ENCODE assay signal across 8 mouse cellular contexts in genomic region chr8:120509136-120510034, GRCm38 (mm10).
DNase-seq lines count a peak whose midpoint lies in the region; ATAC-seq lines count a peak whose summit lies in the region.

No protein-coding gene starts in this region.

- H3K9ac ChIP-seq in heart, embryonic 12.5 days = peak overlapping the region; percentile 49
- H3K9ac ChIP-seq in forebrain, embryonic 15.5 days (replicated peaks) = peak overlapping the region; percentile 12; the same call in 1 of the 2 replicates
- no peak overlapping the region for H3K9ac ChIP-seq in limb, embryonic 15.5 days
- H3K9ac ChIP-seq in midbrain, embryonic 14.5 days (replicated peaks; ENCODE audit: low read length) = peak overlapping the region; percentile 23; the same call in 1 of the 2 replicates

- intact Hi-C loops in heart, postnatal 14 days (cut with DNase I) = loop anchor here (2.0 kb wide), 1 partner anchor 23 kb away; no protein-coding TSS in a partner anchor

- ATAC-seq in heart, embryonic 12.5 days (ENCODE audit: insufficient number of reproducible peaks, low FRiP score) = peak; percentile 66
- ATAC-seq in forebrain, embryonic 15.5 days (replicated peaks) = peak; percentile 47
- ATAC-seq in limb, embryonic 15.5 days (ENCODE audit: insufficient number of reproducible peaks, low FRiP score, low TSS enrichment, low read depth) = no peak
- ATAC-seq in midbrain, embryonic 14.5 days (ENCODE audit: low FRiP score, low TSS enrichment) = peak; percentile 72; the same call in 1 of the 2 replicates

- 6% methylated on average over 21 of the region's 21 CpGs for WGBS in heart, embryonic 12.5 days
- 3% methylated on average over 21 of the region's 21 CpGs for WGBS in forebrain, embryonic 15.5 days
- WGBS in limb, embryonic 15.5 days = 7% methylated on average over 21 of the region's 21 CpGs
- WGBS in midbrain, embryonic 14.5 days = 3% methylated on average over 21 of the region's 21 CpGs

- no peaks in the 10 kb centered on the region for H3K9me3 ChIP-seq in heart, embryonic 12.5 days (replicated peaks)
- H3K9me3 ChIP-seq in forebrain, embryonic 15.5 days = no peaks in the 10 kb centered on the region
- no peaks in the 10 kb centered on the region for H3K9me3 ChIP-seq in limb, embryonic 15.5 days
- H3K9me3 ChIP-seq in midbrain, embryonic 14.5 days (ENCODE audit: control insufficient read depth, low read length) = no peaks in the 10 kb centered on the region

- DNase-seq in heart, postnatal 14 days = no peak
- peak; percentile 83 for DNase-seq in midbrain, embryonic 14.5 days
- no peak for DNase-seq in urinary bladder, postnatal 4 days (ENCODE audit: low spot score in 2 of 2)
- no peak for DNase-seq in spleen, postnatal 4 days (ENCODE audit: low spot score in 2 of 2)
- DNase-seq in thymus, postnatal 14 days = no peak

- peak overlapping the region; percentile 66 for H3K27ac ChIP-seq in heart, embryonic 12.5 days (ENCODE audit: poor library complexity, severe bottlenecking)
- H3K27ac ChIP-seq in forebrain, embryonic 15.5 days (replicated peaks) = peak overlapping the region; percentile 43
- H3K27ac ChIP-seq in limb, embryonic 15.5 days = no peak overlapping the region
- H3K27ac ChIP-seq in midbrain, embryonic 14.5 days (replicated peaks; ENCODE audit: low read depth, low read length) = peak overlapping the region; percentile 68

- peak overlapping the region; percentile 23 for H3K4me3 ChIP-seq in heart, embryonic 12.5 days
- H3K4me3 ChIP-seq in forebrain, embryonic 15.5 days = no peak overlapping the region
- H3K4me3 ChIP-seq in limb, embryonic 15.5 days = peak overlapping the region; percentile 0; the same call in 1 of the 2 replicates
- no peak overlapping the region for H3K4me3 ChIP-seq in midbrain, embryonic 14.5 days (replicated peaks; ENCODE audit: low read depth, low read length)

- peak overlapping the region; percentile 65 for H3K4me2 ChIP-seq in heart, embryonic 12.5 days
- peak overlapping the region; percentile 28 for H3K4me2 ChIP-seq in forebrain, embryonic 15.5 days (replicated peaks)
- peak overlapping the region; percentile 36 for H3K4me2 ChIP-seq in limb, embryonic 15.5 days
- H3K4me2 ChIP-seq in midbrain, embryonic 14.5 days (ENCODE audit: low read length) = peak overlapping the region; percentile 41

- peaks cover 98% of the 10 kb centered on the region for H3K4me1 ChIP-seq in heart, embryonic 12.5 days (replicated peaks)
- H3K4me1 ChIP-seq in forebrain, embryonic 15.5 days = peaks cover 99% of the 10 kb centered on the region
- peaks cover 88% of the 10 kb centered on the region for H3K4me1 ChIP-seq in limb, embryonic 15.5 days
- H3K4me1 ChIP-seq in midbrain, embryonic 14.5 days (ENCODE audit: control insufficient read depth, insufficient read depth, low read length) = peaks cover 96% of the 10 kb centered on the region

- H3K27me3 ChIP-seq in heart, embryonic 12.5 days (replicated peaks) = no peaks in the 10 kb centered on the region
- H3K27me3 ChIP-seq in forebrain, embryonic 15.5 days = no peaks in the 10 kb centered on the region
- peaks cover 5% of the 10 kb centered on the region; the same call in 1 of the 2 replicates for H3K27me3 ChIP-seq in limb, embryonic 15.5 days
- H3K27me3 ChIP-seq in midbrain, embryonic 14.5 days (ENCODE audit: control insufficient read depth, insufficient read depth, low read length) = no peaks in the 10 kb centered on the region

- H3K36me3 ChIP-seq in heart, embryonic 12.5 days = no peaks in the 10 kb centered on the region
- H3K36me3 ChIP-seq in forebrain, embryonic 15.5 days = no peaks in the 10 kb centered on the region
- no peaks in the 10 kb centered on the region for H3K36me3 ChIP-seq in limb, embryonic 15.5 days
- no peaks in the 10 kb centered on the region for H3K36me3 ChIP-seq in midbrain, embryonic 14.5 days (ENCODE audit: control insufficient read depth, insufficient read depth, low read length)

Comparison
In these comparisons a context has a peak if more than half of its experiments do, and no peak if none do; other contexts are left out.
1. H3K4me3 ChIP-seq: peak in heart, embryonic 12.5 days (single experiment) and limb, embryonic 15.5 days (single experiment); none in forebrain, embryonic 15.5 days (single experiment) and midbrain, embryonic 14.5 days (single experiment).
2. Peak in every context shown above with its lines, with median percentiles within 50 percentile points of each other: H3K4me2 ChIP-seq.